Mouse (Mus musculus) intestine, postnatal 0 days (tissue): ENCODE data around the gene Ston1. TPM values are rescaled to one million over a fixed set of nuclear protein-coding genes. Genes with fewer than 3 reads are reported as not detected.

ENCODE experiments used
- ATAC-seq: fragments of 200-750 bp; cut with Nextera tagmentation; 2 replicates; pipeline ENCODE4 v1.8.0; 2017; ENCODE audit warnings: mild to moderate bottlenecking, moderate TSS enrichment, moderate library complexity
- H3K27ac ChIP-seq: fragments of 300-500 bp; sonication (generic); 2 replicates; pipeline ENCODE4 v1.5.1; 2014; ENCODE audit warnings: mild to moderate bottlenecking, low read depth, low read length, moderate library complexity
- H3K27me3 ChIP-seq: fragments of 300-500 bp; sonication (generic); replicated peaks from 2 replicates; pipeline ENCODE4 v1.6.1; 2014; ENCODE audit warnings: low read length, mixed read lengths; ENCODE audit not compliant: control insufficient read depth, insufficient read depth
- H3K36me3 ChIP-seq: fragments of 300-500 bp; sonication (generic); 2 replicates; pipeline ENCODE4 v1.6.1; 2014; ENCODE audit warnings: mild to moderate bottlenecking, moderate library complexity; ENCODE audit not compliant: control insufficient read depth, insufficient read depth
- H3K4me1 ChIP-seq: fragments of 300-500 bp; sonication (generic); replicated peaks from 2 replicates; pipeline ENCODE4 v1.6.1; 2014; ENCODE audit warnings: antibody characterized with exemption, low read length, mixed read lengths; ENCODE audit not compliant: control insufficient read depth, insufficient read depth
- H3K4me2 ChIP-seq: fragments of 300-500 bp; sonication (generic); replicated peaks from 2 replicates; pipeline ENCODE4 v1.6.1; 2014; ENCODE audit warnings: low read depth, mild to moderate bottlenecking, moderate library complexity
- H3K4me3 ChIP-seq: fragments of 300-500 bp; sonication (generic); 2 replicates; pipeline ENCODE4 v1.5.1; 2014; ENCODE audit warnings: low read depth, low read length
- H3K9ac ChIP-seq: fragments of 300-500 bp; sonication (generic); 2 replicates; pipeline ENCODE4 v1.6.1; 2014; ENCODE audit warnings: mild to moderate bottlenecking, low read depth, low read length
- H3K9me3 ChIP-seq: fragments of 300-500 bp; sonication (generic); 2 replicates; pipeline ENCODE4 v1.6.1; 2016; ENCODE audit warnings: mixed run types; ENCODE audit not compliant: control insufficient read depth
- CTCF ChIP-seq: sonication (generic); IDR thresholded peaks from 2 replicates; pipeline ENCODE4 v1.5.1; 2016; ENCODE audit warnings: low read depth, mild to moderate bottlenecking, control low read depth, antibody characterized with exemption, moderate library complexity
- WGBS: fragments of 180-500 bp; shearing (Covaris S2); extraction: QIAGEN DNeasy Blood & Tissue Kit; methylation state at CpG from one replicate; pipeline ENCODE4 v1.1.7; 2014; 5-methylcytosine and 5-hydroxymethylcytosine counted together
- polyA plus RNA-seq: library from polyadenylated mRNA; unstranded; fragments of >200 nt; fragmentation: Nextera tagmentation; extraction: Ambion mirVana; gene quantifications from 2 replicates; pipeline ENCODE4 v1.2.1, GENCODE M21; 2015

The Ston1 gene
- polyA plus RNA-seq, 1 experiment from 2014 or later, result 3.7 TPM

GRCm38 (mm10) chr17:88582999-88583398, 14.5 kb upstream of the Ston1 start:
- Histone ChIP-seq H3K27ac (no peak overlapping the region), H3K36me3 (peaks cover 63% of the 10 kb centered on the region)
- TF ChIP-seq CTCF, result no peak

GRCm38 (mm10) chr17:88583411-88583810, 14.1 kb upstream of the Ston1 start:
- H3K4me3 ChIP-seq, result no peak overlapping the region
- H3K9ac ChIP-seq, result no peak overlapping the region
- H3K36me3 ChIP-seq, result peaks cover 67% of the 10 kb centered on the region
- no peak overlapping the region for H3K4me2 ChIP-seq
- WGBS, result 48% methylated on average over 8 of the region's 8 CpGs
- H3K27me3 ChIP-seq, result no peaks in the 10 kb centered on the region
- H3K9me3 ChIP-seq, result no peaks in the 10 kb centered on the region
- TF ChIP-seq CTCF, result no peak
- H3K27ac ChIP-seq, result no peak overlapping the region
- no peaks in the 10 kb centered on the region for H3K4me1 ChIP-seq
- no peak for ATAC-seq

More at GRCm38 (mm10) chr17:88582999-88583398, 14.5 kb upstream of the Ston1 start:
- Histone ChIP-seq H3K9me3 (no peaks in the 10 kb centered on the region), H3K27me3 (no peaks in the 10 kb centered on the region), H3K4me1 (no peaks in the 10 kb centered on the region), H3K4me2 (no peak overlapping the region), H3K4me3 (no peak overlapping the region), H3K9ac (no peak overlapping the region)
- no peak for ATAC-seq
- WGBS, result 60% methylated on average over 11 of the region's 11 CpGs

GRCm38 (mm10) chr17:88587371-88587770, 10.1 kb upstream of the Ston1 start:
- Histone ChIP-seq H3K4me1 (no peaks in the 10 kb centered on the region), H3K4me3 (no peak overlapping the region), H3K27ac (no peak overlapping the region), H3K4me2 (no peak overlapping the region), H3K27me3 (no peaks in the 10 kb centered on the region), H3K9ac (no peak overlapping the region), H3K36me3 (peaks cover 60% of the 10 kb centered on the region), H3K9me3 (no peaks in the 10 kb centered on the region)
- WGBS, result 89% methylated on average over 15 of the region's 15 CpGs
- no peak for TF ChIP-seq CTCF
- no peak for ATAC-seq

- no peaks in the 10 kb centered on the region for H3K4me1 ChIP-seq
- peaks cover 56% of the 10 kb centered on the region for H3K36me3 ChIP-seq
- no peaks in the 10 kb centered on the region for H3K9me3 ChIP-seq
- no peaks in the 10 kb centered on the region for H3K27me3 ChIP-seq
- H3K9ac ChIP-seq, result no peak overlapping the region
- H3K4me2 ChIP-seq, result no peak overlapping the region
- no peak overlapping the region for H3K27ac ChIP-seq
- TF ChIP-seq CTCF, result no peak
- ATAC-seq, result no peak
- WGBS, result 91% methylated on average over 8 of the region's 8 CpGs
- no peak overlapping the region for H3K4me3 ChIP-seq
Observed at GRCm38 (mm10) chr17:88588228-88588627, 9.3 kb upstream of the Ston1 start.

GRCm38 (mm10) chr17:88590251-88590650, 7.2 kb upstream of the Ston1 start:
- WGBS, result 85% methylated on average over 6 of the region's 6 CpGs
- Histone ChIP-seq H3K4me3 (no peak overlapping the region), H3K4me1 (no peaks in the 10 kb centered on the region), H3K27ac (no peak overlapping the region), H3K4me2 (no peak overlapping the region), H3K27me3 (no peaks in the 10 kb centered on the region), H3K9ac (no peak overlapping the region), H3K9me3 (no peaks in the 10 kb centered on the region), H3K36me3 (peaks cover 36% of the 10 kb centered on the region)
- TF ChIP-seq CTCF, result no peak
- ATAC-seq, result no peak

GRCm38 (mm10) chr17:88595071-88595470, 2.4 kb upstream of the Ston1 start:
- no peak overlapping the region for H3K9ac ChIP-seq
- no peak overlapping the region for H3K4me2 ChIP-seq
- no peaks in the 10 kb centered on the region for H3K9me3 ChIP-seq
- no peaks in the 10 kb centered on the region for H3K4me1 ChIP-seq
- no peak overlapping the region for H3K27ac ChIP-seq
- TF ChIP-seq CTCF, result no peak
- no peaks in the 10 kb centered on the region for H3K27me3 ChIP-seq
- WGBS, result 81% methylated on average over 4 of the region's 4 CpGs
- ATAC-seq, result no peak
- no peak overlapping the region for H3K4me3 ChIP-seq
- H3K36me3 ChIP-seq, result peaks cover 6% of the 10 kb centered on the region; the same call in 1 of the 2 replicates

GRCm38 (mm10) chr17:88596068-88596467, 1.4 kb upstream of the Ston1 start:
- H3K4me3 ChIP-seq, result no peak overlapping the region
- no peak overlapping the region for H3K9ac ChIP-seq
- H3K9me3 ChIP-seq, result no peaks in the 10 kb centered on the region
- H3K4me1 ChIP-seq, result no peaks in the 10 kb centered on the region
- ATAC-seq, result no peak
- WGBS, result 77% methylated on average over 4 of the region's 4 CpGs
- H3K4me2 ChIP-seq, result no peak overlapping the region
- H3K36me3 ChIP-seq, result no peaks in the 10 kb centered on the region
- TF ChIP-seq CTCF, result no peak
- no peaks in the 10 kb centered on the region for H3K27me3 ChIP-seq
- no peak overlapping the region for H3K27ac ChIP-seq
